Mouse (Mus musculus): Measurements from ENCODE around the gene H2al1i. TPM values are rescaled to one million over a fixed set of nuclear protein-coding genes. Genes with fewer than 3 reads are reported as not detected.
"Not testable (repeated sequence)": the region's sequence is repeated elsewhere in the genome, so short reads cannot be mapped to it uniquely, and the experiment has no call there.

H2al1i gene
- polyA plus RNA-seq, 1 experiment from 2014 or later = not detected

DNA sequence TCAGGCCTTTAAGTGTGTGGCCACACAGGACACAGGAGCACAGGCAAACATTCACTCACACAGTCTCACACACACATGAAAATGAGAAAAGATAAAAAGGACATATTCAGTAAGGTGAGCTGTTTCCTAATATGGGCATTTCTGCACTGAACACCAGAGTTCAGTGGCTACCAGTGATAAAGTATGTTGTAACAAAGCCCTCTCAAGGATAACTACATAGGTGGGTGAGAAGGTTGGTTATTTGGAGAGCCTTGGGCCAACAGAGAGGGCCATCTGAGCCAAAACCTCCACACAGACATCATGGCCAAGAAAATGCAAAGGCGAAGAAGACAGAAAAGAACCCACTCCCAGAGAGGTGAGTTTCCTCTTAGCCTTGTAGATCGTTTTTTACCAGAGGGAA lies 3.1 kb downstream of the H2al1i start, which contains the start of gene H2al1j:
Gene H2al1j, plus strand, starts transcription at position 301 of the 400 bp plus-strand sequence.
- not testable (repeated sequence) for H3K4me3 ChIP-seq; H3K36me3 ChIP-seq; H3K27ac ChIP-seq; H3K9me3 ChIP-seq (replicated peaks); H3K4me1 ChIP-seq; DNase-seq (ENCODE audit: low spot score)
- WGBS = 80% methylated on average over 2 of the region's 2 CpGs
- peaks cover 43% of the 10 kb centered on the region for H3K27me3 ChIP-seq (ENCODE audit: low read depth, poor library complexity, severe bottlenecking)

- 37% methylated on average over 9 of the region's 9 CpGs for WGBS
- H3K27ac ChIP-seq = peak overlapping the region; percentile 68; the same call in 1 of the 2 replicates
- H3K9me3 ChIP-seq (replicated peaks) = no peaks in the 10 kb centered on the region
- peaks cover 95% of the 10 kb centered on the region for H3K27me3 ChIP-seq (ENCODE audit: low read depth, poor library complexity, severe bottlenecking)
- no peak overlapping the region for H3K4me3 ChIP-seq
- peaks cover 26% of the 10 kb centered on the region for H3K4me1 ChIP-seq
- DNase-seq (ENCODE audit: low spot score) = peak; percentile 58
- no peaks in the 10 kb centered on the region for H3K36me3 ChIP-seq
These were observed 21.3 kb downstream of the H2al1i start for GRCm38 (mm10) chrX:11345762-11346161.

- Histone ChIP-seq H3K4me3 (no peak overlapping the region), H3K27ac (peak overlapping the region; percentile 30; the same call in 1 of the 2 replicates), H3K9me3 (replicated peaks) (no peaks in the 10 kb centered on the region), H3K4me1 (peaks cover 26% of the 10 kb centered on the region), H3K36me3 (no peaks in the 10 kb centered on the region), H3K27me3 (ENCODE audit: low read depth, poor library complexity, severe bottlenecking) (peaks cover 97% of the 10 kb centered on the region)
- no peak for DNase-seq (ENCODE audit: low spot score)
- 98% methylated on average over 3 of the region's 3 CpGs for WGBS
These were observed 22.3 kb downstream of the H2al1i start for GRCm38 (mm10) chrX:11346756-11347155.

- no peak for DNase-seq (ENCODE audit: low spot score)
- Histone ChIP-seq H3K36me3 (no peaks in the 10 kb centered on the region), H3K9me3 (replicated peaks) (no peaks in the 10 kb centered on the region), H3K4me3 (no peak overlapping the region), H3K27ac (no peak overlapping the region), H3K4me1 (peaks cover 20% of the 10 kb centered on the region), H3K27me3 (ENCODE audit: low read depth, poor library complexity, severe bottlenecking) (peaks cover 97% of the 10 kb centered on the region)
- 87% methylated on average over 6 of the region's 6 CpGs for WGBS
These were observed 36.4 kb downstream of the H2al1i start for GRCm38 (mm10) chrX:11360823-11361222.

GRCm38 (mm10) chrX:11361261-11361660 lies 36.8 kb downstream of the H2al1i start:
- peaks cover 97% of the 10 kb centered on the region for H3K27me3 ChIP-seq (ENCODE audit: low read depth, poor library complexity, severe bottlenecking)
- H3K36me3 ChIP-seq = no peaks in the 10 kb centered on the region
- 89% methylated on average over 2 of the region's 2 CpGs for WGBS
- H3K9me3 ChIP-seq (replicated peaks) = no peaks in the 10 kb centered on the region
- H3K27ac ChIP-seq = no peak overlapping the region
- no peak for DNase-seq (ENCODE audit: low spot score)
- no peak overlapping the region for H3K4me3 ChIP-seq
- H3K4me1 ChIP-seq = peaks cover 23% of the 10 kb centered on the region

GRCm38 (mm10) chrX:11363890-11364289 lies 39.4 kb downstream of the H2al1i start:
- 67% methylated on average over 6 of the region's 6 CpGs for WGBS
- no peaks in the 10 kb centered on the region for H3K36me3 ChIP-seq
- no peak overlapping the region for H3K4me3 ChIP-seq
- DNase-seq (ENCODE audit: low spot score) = no peak
- H3K9me3 ChIP-seq (replicated peaks) = no peaks in the 10 kb centered on the region
- peaks cover 97% of the 10 kb centered on the region for H3K27me3 ChIP-seq (ENCODE audit: low read depth, poor library complexity, severe bottlenecking)
- H3K4me1 ChIP-seq = peaks cover 24% of the 10 kb centered on the region
- H3K27ac ChIP-seq = no peak overlapping the region

DNA sequence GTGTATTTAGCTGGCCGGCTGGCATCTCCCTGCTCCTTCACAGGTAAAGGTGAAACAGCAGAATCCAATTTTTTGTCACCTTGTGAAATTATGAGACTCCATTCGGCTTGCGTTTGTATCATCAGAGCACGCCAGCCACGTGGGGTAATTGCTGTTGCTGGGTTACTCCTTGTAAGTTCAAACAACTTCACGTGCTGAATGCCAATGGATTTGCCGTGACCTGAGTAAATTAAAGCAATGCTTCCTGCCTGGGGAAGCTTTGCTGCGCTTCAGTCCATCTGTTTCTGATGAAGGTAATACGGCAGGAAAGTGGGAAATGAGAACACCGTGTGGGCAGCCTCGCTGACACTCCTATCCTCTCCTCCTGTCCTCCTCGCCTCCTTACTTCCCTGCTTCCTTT lies 40.7 kb downstream of the H2al1i start:
- H3K4me3 ChIP-seq = no peak overlapping the region
- H3K9me3 ChIP-seq (replicated peaks) = no peaks in the 10 kb centered on the region
- H3K36me3 ChIP-seq = no peaks in the 10 kb centered on the region
- peak; percentile 54 for DNase-seq (ENCODE audit: low spot score)
- peak overlapping the region; percentile 58 for H3K27ac ChIP-seq
- 19% methylated on average over 12 of the region's 12 CpGs for WGBS
- peaks cover 26% of the 10 kb centered on the region for H3K4me1 ChIP-seq
- H3K27me3 ChIP-seq (ENCODE audit: low read depth, poor library complexity, severe bottlenecking) = peaks cover 97% of the 10 kb centered on the region

Other genes starting within 250 kb of the H2al1i start
- gene H2al1a, start 25.4 kb upstream of the H2al1i start, polyA plus RNA-seq (2016; fragmentation: Nextera tagmentation; extraction: Ambion mirVana) = not detected in 2 replicates
- gene H2al1b, start 22.2 kb upstream of the H2al1i start, polyA plus RNA-seq (2016; fragmentation: Nextera tagmentation; extraction: Ambion mirVana) = not detected in 2 replicates
- gene H2al1c, start 19.0 kb upstream of the H2al1i start, polyA plus RNA-seq (2016; fragmentation: Nextera tagmentation; extraction: Ambion mirVana) = not detected in 2 replicates
- not detected in 2 replicates for gene H2al1d, start 15.8 kb upstream of the H2al1i start, polyA plus RNA-seq (2016; fragmentation: Nextera tagmentation; extraction: Ambion mirVana)
- not detected in 2 replicates for gene H2al1e, start 12.7 kb upstream of the H2al1i start, polyA plus RNA-seq (2016; fragmentation: Nextera tagmentation; extraction: Ambion mirVana)
- gene H2al1f, start 9.5 kb upstream of the H2al1i start, polyA plus RNA-seq (2016; fragmentation: Nextera tagmentation; extraction: Ambion mirVana) = not detected in 2 replicates
- not detected in 2 replicates for gene H2al1g, start 6.4 kb upstream of the H2al1i start, polyA plus RNA-seq (2016; fragmentation: Nextera tagmentation; extraction: Ambion mirVana)
- gene H2al1h, start 3.2 kb upstream of the H2al1i start, polyA plus RNA-seq (2016; fragmentation: Nextera tagmentation; extraction: Ambion mirVana) = not detected in 2 replicates
- not detected in 2 replicates for gene H2al1j, start 3.2 kb downstream of the H2al1i start, polyA plus RNA-seq (2016; fragmentation: Nextera tagmentation; extraction: Ambion mirVana)

Measured in limb, embryonic 10.5 days (tissue).